Mouse (Mus musculus) bone marrow, adult 2 months (tissue): Measurements from ENCODE around the gene Fgfr2. TPM values are rescaled to one million over a fixed set of nuclear protein-coding genes. Genes with fewer than 3 reads are reported as not detected.

ENCODE experiments used
- H3K27ac ChIP-seq: fragments of 200-500 bp; 2 replicates; pipeline ENCODE4 v1.5.1; 2012; ENCODE audit warnings: low read depth, mild to moderate bottlenecking, control low read depth, inconsistent platforms, low read length; ENCODE audit not compliant: control insufficient read depth, poor library complexity, insufficient read depth
- H3K4me1 ChIP-seq: fragments of 200-500 bp; 2 replicates; pipeline ENCODE4 v1.6.1; 2011; ENCODE audit warnings: low read length; ENCODE audit not compliant: control insufficient read depth, insufficient read depth
- H3K4me3 ChIP-seq: fragments of 200-500 bp; replicated peaks from 2 replicates; pipeline ENCODE3; 2011; ENCODE audit warnings: mild to moderate bottlenecking, low read depth, low read length, control low read depth; ENCODE audit not compliant: control insufficient read depth
- CTCF ChIP-seq: fragments of 200-500 bp; IDR thresholded peaks from 2 replicates; pipeline ENCODE4 v1.5.1; 2011; ENCODE audit warnings: low read length, control low read depth; ENCODE audit not compliant: control insufficient read depth, insufficient read depth
- POLR2A ChIP-seq: fragments of 200-500 bp; IDR thresholded peaks from 2 replicates; pipeline ENCODE4 v1.6.1; 2011; ENCODE audit warnings: low read depth, mild to moderate bottlenecking, control low read depth, low read length, borderline replicate concordance; ENCODE audit not compliant: control insufficient read depth
- WGBS: fragments of 180-500 bp; shearing (Covaris S2); methylation state at CpG from one replicate; pipeline ENCODE4 v1.1.7; 2018; 5-methylcytosine and 5-hydroxymethylcytosine counted together
- polyA plus RNA-seq: library from polyadenylated mRNA; stranded (reverse); fragments of >200 nt; gene quantifications from 2 replicates; pipeline ENCODE4 v1.2.4, GENCODE M21; 2011; ENCODE audit warnings: low replicate concordance; ENCODE audit not compliant: missing spikeins, insufficient read depth, insufficient read length

Fgfr2 gene
- polyA plus RNA-seq, 1 experiment = 8.2 TPM

GRCm38 (mm10) chr7:132110308-132110707, 1012.8 kb downstream of the Fgfr2 start:
- no peak overlapping the region for H3K4me3 ChIP-seq
- H3K27ac ChIP-seq = no peak overlapping the region
- H3K4me1 ChIP-seq = no peaks in the 10 kb centered on the region
- TF ChIP-seq CTCF = no peak
- TF ChIP-seq POLR2A = no peak
- 81% methylated on average over 3 of the region's 3 CpGs for WGBS

- no peaks in the 10 kb centered on the region for H3K4me1 ChIP-seq
- H3K4me3 ChIP-seq = no peak overlapping the region
- 73% methylated on average over 4 of the region's 4 CpGs for WGBS
- no peak overlapping the region for H3K27ac ChIP-seq
- no peak for TF ChIP-seq CTCF
- no peak for TF ChIP-seq POLR2A
These were observed 1016.3 kb downstream of the Fgfr2 start for GRCm38 (mm10) chr7:132106891-132107290.

GRCm38 (mm10) chr7:132105326-132105725, 1017.8 kb downstream of the Fgfr2 start:
- 63% methylated on average over 4 of the region's 4 CpGs for WGBS

GRCm38 (mm10) chr7:132098441-132098840, 1024.7 kb downstream of the Fgfr2 start:
- 64% methylated on average over 4 of the region's 4 CpGs for WGBS
- Histone ChIP-seq H3K4me3 (no peak overlapping the region), H3K4me1 (no peaks in the 10 kb centered on the region), H3K27ac (no peak overlapping the region)
- no peak for TF ChIP-seq CTCF
- no peak for TF ChIP-seq POLR2A

More at GRCm38 (mm10) chr7:132105326-132105725, 1017.8 kb downstream of the Fgfr2 start:
- Histone ChIP-seq H3K4me3 (no peak overlapping the region), H3K27ac (no peak overlapping the region), H3K4me1 (no peaks in the 10 kb centered on the region)
- no peak for TF ChIP-seq POLR2A
- no peak for TF ChIP-seq CTCF

- Histone ChIP-seq H3K4me3 (no peak overlapping the region), H3K4me1 (no peaks in the 10 kb centered on the region), H3K27ac (no peak overlapping the region)
- WGBS = 51% methylated on average over 7 of the region's 7 CpGs
- TF ChIP-seq CTCF (no peak), POLR2A (no peak)
These were observed 1028.5 kb downstream of the Fgfr2 start for GRCm38 (mm10) chr7:132094666-132095065.

- 86% methylated on average over 7 of the region's 7 CpGs for WGBS
- Histone ChIP-seq H3K27ac (no peak overlapping the region), H3K4me3 (no peak overlapping the region), H3K4me1 (no peaks in the 10 kb centered on the region)
- TF ChIP-seq CTCF (no peak), POLR2A (no peak)
These were observed 1031.6 kb downstream of the Fgfr2 start for GRCm38 (mm10) chr7:132091551-132091950.

- no peak overlapping the region for H3K27ac ChIP-seq
- no peak overlapping the region for H3K4me3 ChIP-seq
- 66% methylated on average over 6 of the region's 6 CpGs for WGBS
- TF ChIP-seq POLR2A (no peak), CTCF (no peak)
- H3K4me1 ChIP-seq = no peaks in the 10 kb centered on the region
These were observed 1034.5 kb downstream of the Fgfr2 start for GRCm38 (mm10) chr7:132088606-132089005.

- 54% methylated on average over 4 of the region's 4 CpGs for WGBS
- TF ChIP-seq POLR2A (no peak), CTCF (no peak)
- Histone ChIP-seq H3K27ac (no peak overlapping the region), H3K4me3 (no peak overlapping the region), H3K4me1 (no peaks in the 10 kb centered on the region)
These were observed 1035.0 kb downstream of the Fgfr2 start for GRCm38 (mm10) chr7:132088181-132088580.

- no peak for TF ChIP-seq POLR2A
- TF ChIP-seq CTCF = no peak
- 75% methylated on average over 1 of the region's 1 CpGs for WGBS
- Histone ChIP-seq H3K4me1 (no peaks in the 10 kb centered on the region), H3K4me3 (no peak overlapping the region), H3K27ac (no peak overlapping the region)
These were observed 1047.3 kb downstream of the Fgfr2 start for GRCm38 (mm10) chr7:132075825-132076224.
